Mouse (Mus musculus) heart, adult 2 months (tissue): ENCODE data around the gene Wasf1. TPM values are rescaled to one million over a fixed set of nuclear protein-coding genes. Genes with fewer than 3 reads are reported as not detected.

Experiments used
- DNase-seq, 2 experiments: peaks; one replicate each; pipeline ENCODE4 v3.0.0; 2021
- H3K27ac ChIP-seq: fragments of 200-600 bp; 2 replicates; pipeline ENCODE4 v1.8.1; 2022
- H3K27me3 ChIP-seq: fragments of 200-500 bp; 2 replicates; pipeline ENCODE4 v1.6.1; 2012; ENCODE audit warnings: mild to moderate bottlenecking, low read length, inconsistent platforms, mixed read lengths; ENCODE audit not compliant: control insufficient read depth, insufficient read depth
- H3K36me3 ChIP-seq: fragments of 200-500 bp; 2 replicates; pipeline ENCODE4 v1.6.1; 2012; ENCODE audit warnings: low read length, inconsistent platforms; ENCODE audit not compliant: control insufficient read depth, insufficient read depth
- H3K4me1 ChIP-seq: fragments of 200-500 bp; 2 replicates; pipeline ENCODE4 v1.6.1; 2011; ENCODE audit warnings: low read length; ENCODE audit not compliant: control insufficient read depth, insufficient read depth
- H3K4me3 ChIP-seq: fragments of 200-600 bp; 2 replicates; pipeline ENCODE4 v1.8.1; 2022
- H3K79me2 ChIP-seq: fragments of 200-500 bp; replicated peaks from 2 replicates; pipeline ENCODE4 v1.6.1; 2012; ENCODE audit warnings: mild to moderate bottlenecking, inconsistent platforms, low read length, moderate library complexity, mixed read lengths; ENCODE audit not compliant: control insufficient read depth, insufficient read depth
- H3K9ac ChIP-seq: fragments of 200-500 bp; 2 replicates; pipeline ENCODE4 v1.6.1; 2012; ENCODE audit warnings: low read depth, mild to moderate bottlenecking, control low read depth, inconsistent platforms, low read length, mixed read lengths
- CTCF ChIP-seq: fragments of 200-600 bp; IDR thresholded peaks from 2 replicates; pipeline ENCODE4 v1.8.1; 2022; ENCODE audit warnings: antibody characterized with exemption, mild to moderate bottlenecking, moderate library complexity
- EP300 ChIP-seq: fragments of 200-500 bp; IDR thresholded peaks from 2 replicates; pipeline ENCODE4 v1.6.1; 2011; ENCODE audit warnings: low read depth, low read length, control low read depth; ENCODE audit not compliant: insufficient read depth
- POLR2A ChIP-seq: fragments of 200-500 bp; IDR thresholded peaks from 2 replicates; pipeline ENCODE4 v1.6.1; 2011; ENCODE audit warnings: mild to moderate bottlenecking, low read depth, low read length, control low read depth; ENCODE audit not compliant: insufficient read depth
- WGBS: fragments of 180-500 bp; shearing (Covaris S2); methylation state at CpG from one replicate; pipeline ENCODE4 v1.1.7; 2018; 5-methylcytosine and 5-hydroxymethylcytosine counted together
- intact Hi-C: fragments of 180-260 bp; cut with DNase I; formaldehyde crosslinking; loops from one replicate; pipeline ENCODE4 v1.15.1; 2025
- polyA plus RNA-seq: library from polyadenylated mRNA; depleted of rRNA; stranded (reverse); fragments of >200 nt; gene quantifications from 2 replicates; pipeline ENCODE4 v1.2.3, GENCODE M21; 2012
- total RNA-seq, 2 experiments: library from RNA; stranded (reverse); gene quantifications; 2 replicates each; pipeline ENCODE4 v1.2.3; 2021

Wasf1 gene
- total and polyA plus RNA-seq, 3 experiments = 0.43 to 0.63 (median 0.53) TPM

DNA sequence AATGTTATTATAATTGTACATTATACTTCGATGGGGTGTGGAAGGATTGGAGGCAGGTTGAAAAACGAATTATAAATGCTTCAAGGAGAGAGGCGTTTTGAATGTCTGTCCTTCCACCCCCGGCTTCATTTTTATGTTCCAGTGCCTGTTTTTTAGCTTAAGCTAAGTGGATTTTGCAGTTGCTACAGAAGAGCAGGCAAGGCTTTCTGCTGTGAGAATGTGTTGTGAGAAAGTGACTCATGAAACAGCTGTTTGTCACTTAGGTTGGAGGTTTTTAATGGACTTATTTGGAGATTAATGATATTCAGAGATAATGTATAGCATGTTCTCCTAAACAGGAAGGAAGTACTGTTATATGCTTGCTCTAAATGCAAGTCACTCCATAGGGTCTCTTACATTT is 5.9 kb downstream of the Wasf1 start:
- H3K4me1 ChIP-seq = peaks cover 2% of the 10 kb centered on the region; the same call in 1 of the 2 replicates
- no peak overlapping the region for H3K4me3 ChIP-seq
- intact Hi-C loops = loop anchor here (10.0 kb wide), 1 partner anchor 204 kb away; the partner anchor contains the start of gene Mettl24
- no peak overlapping the region for H3K27ac ChIP-seq
- DNase-seq = no peak
- H3K27me3 ChIP-seq = no peaks in the 10 kb centered on the region; the same call in 1 of the 2 replicates
- H3K79me2 ChIP-seq = no peaks in the 10 kb centered on the region
- WGBS = 70% methylated on average over 4 of the region's 4 CpGs
- no peak overlapping the region for H3K9ac ChIP-seq
- TF ChIP-seq EP300 (no peak), CTCF (no peak), POLR2A (no peak)
- no peaks in the 10 kb centered on the region for H3K36me3 ChIP-seq

DNA sequence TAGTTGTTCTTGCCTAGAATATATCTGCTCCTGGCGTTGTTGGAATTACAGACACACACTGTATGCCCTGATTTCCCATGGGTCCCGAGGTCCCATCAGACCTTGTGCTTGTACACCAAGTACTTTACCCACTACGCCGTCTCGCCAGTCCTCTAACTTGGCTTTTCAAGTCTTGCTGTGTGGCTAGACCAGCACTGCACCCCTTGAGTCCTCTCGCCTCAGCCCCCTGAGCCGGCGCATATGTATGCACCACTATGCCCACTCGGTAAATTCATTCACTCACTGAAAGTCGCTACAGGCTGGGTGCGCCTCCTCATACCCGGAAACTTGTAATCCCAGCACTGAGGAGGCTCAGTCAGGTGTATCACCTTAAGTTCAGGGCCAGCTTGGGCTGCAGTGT is 12.5 kb downstream of the Wasf1 start:
- TF ChIP-seq POLR2A (no peak), CTCF (no peak), EP300 (no peak)
- no peak overlapping the region for H3K27ac ChIP-seq
- WGBS = 94% methylated on average over 12 of the region's 12 CpGs
- H3K4me3 ChIP-seq = no peak overlapping the region
- DNase-seq = no peak
- no peak overlapping the region for H3K9ac ChIP-seq
- no peaks in the 10 kb centered on the region for H3K4me1 ChIP-seq
- no peaks in the 10 kb centered on the region for H3K27me3 ChIP-seq
- H3K36me3 ChIP-seq = no peaks in the 10 kb centered on the region
- no peaks in the 10 kb centered on the region; the same call in 1 of the 2 replicates for H3K79me2 ChIP-seq
- intact Hi-C loops = no loop called here

DNA sequence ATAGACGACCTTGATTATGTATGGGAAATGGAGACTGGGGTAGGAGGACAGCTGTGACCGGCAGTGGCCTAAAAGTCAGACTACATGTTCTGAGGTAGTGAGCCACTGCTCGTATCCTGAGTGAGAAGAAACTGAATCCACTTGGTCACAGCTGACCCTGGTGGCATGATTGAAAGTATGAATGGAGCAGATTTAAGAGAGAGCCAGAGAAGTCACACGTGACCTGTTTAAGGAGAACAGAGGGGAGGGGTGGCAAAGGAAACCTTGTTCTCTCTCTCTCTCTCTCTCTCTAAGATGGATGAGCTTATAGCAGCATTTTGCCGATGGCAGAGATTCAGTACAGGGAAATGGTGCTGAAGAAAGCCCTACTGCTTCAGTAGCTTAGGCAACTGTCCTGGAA is 13.4 kb downstream of the Wasf1 start:
- Histone ChIP-seq H3K27ac (no peak overlapping the region), H3K4me3 (no peak overlapping the region), H3K27me3 (no peaks in the 10 kb centered on the region), H3K36me3 (no peaks in the 10 kb centered on the region), H3K79me2 (no peaks in the 10 kb centered on the region; the same call in 1 of the 2 replicates), H3K9ac (no peak overlapping the region), H3K4me1 (no peaks in the 10 kb centered on the region)
- DNase-seq = no peak
- intact Hi-C loops = no loop called here
- 67% methylated on average over 5 of the region's 5 CpGs for WGBS
- TF ChIP-seq POLR2A = no peak
- no peak for TF ChIP-seq EP300
- TF ChIP-seq CTCF = no peak

DNA sequence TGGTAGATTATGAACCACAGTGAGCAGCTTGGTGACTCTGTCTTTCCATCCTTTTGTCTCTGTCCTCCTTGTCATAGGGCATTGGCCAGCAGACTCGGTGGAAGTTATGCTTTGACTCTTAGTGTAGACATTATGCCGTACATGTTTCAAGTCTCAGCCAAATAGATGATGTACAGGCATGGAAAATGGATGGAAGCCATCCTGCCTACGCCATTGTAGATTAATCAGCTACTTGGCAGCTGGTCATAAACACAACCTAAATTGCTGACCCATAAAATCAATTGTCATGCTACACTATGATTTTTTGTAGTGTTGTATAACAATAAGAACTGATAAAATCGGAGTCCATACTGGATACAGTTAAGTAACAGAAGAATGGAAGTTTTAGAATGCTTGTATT is 18.5 kb downstream of the Wasf1 start:
- Histone ChIP-seq H3K9ac (no peak overlapping the region), H3K27me3 (no peaks in the 10 kb centered on the region), H3K79me2 (no peaks in the 10 kb centered on the region; the same call in 1 of the 2 replicates), H3K4me1 (no peaks in the 10 kb centered on the region), H3K36me3 (no peaks in the 10 kb centered on the region), H3K27ac (no peak overlapping the region), H3K4me3 (no peak overlapping the region)
- intact Hi-C loops = no loop called here
- TF ChIP-seq EP300 (no peak), POLR2A (no peak), CTCF (no peak)
- WGBS = 82% methylated on average over 4 of the region's 4 CpGs
- DNase-seq = no peak

DNA sequence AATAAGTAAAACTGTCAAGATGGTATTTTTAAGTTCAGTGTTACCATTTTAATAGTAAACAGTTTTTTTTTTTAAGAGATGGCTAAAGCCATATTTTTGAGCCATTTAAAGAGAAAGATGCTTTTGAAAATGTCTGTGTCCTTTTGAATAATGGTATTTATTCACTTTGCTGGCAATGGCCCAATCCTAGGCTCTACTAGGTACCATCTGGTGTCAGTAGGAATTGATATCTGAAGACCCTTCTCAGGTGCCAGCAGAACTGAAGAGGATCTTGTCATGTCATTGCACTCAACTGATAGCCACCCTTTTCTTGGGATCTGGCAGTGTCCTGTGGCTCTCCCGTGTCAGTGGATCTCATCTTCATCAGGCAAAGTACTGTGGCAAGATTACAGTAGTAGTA is 22.9 kb downstream of the Wasf1 start:
- no peaks in the 10 kb centered on the region for H3K27me3 ChIP-seq
- H3K4me3 ChIP-seq = no peak overlapping the region
- 75% methylated on average over 1 of the region's 1 CpGs for WGBS
- no peak overlapping the region for H3K9ac ChIP-seq
- intact Hi-C loops = no loop called here
- H3K79me2 ChIP-seq = no peaks in the 10 kb centered on the region
- no peak for DNase-seq
- TF ChIP-seq CTCF = no peak
- no peak for TF ChIP-seq EP300
- no peak for TF ChIP-seq POLR2A
- H3K36me3 ChIP-seq = no peaks in the 10 kb centered on the region
- H3K27ac ChIP-seq = no peak overlapping the region
- H3K4me1 ChIP-seq = no peaks in the 10 kb centered on the region

DNA sequence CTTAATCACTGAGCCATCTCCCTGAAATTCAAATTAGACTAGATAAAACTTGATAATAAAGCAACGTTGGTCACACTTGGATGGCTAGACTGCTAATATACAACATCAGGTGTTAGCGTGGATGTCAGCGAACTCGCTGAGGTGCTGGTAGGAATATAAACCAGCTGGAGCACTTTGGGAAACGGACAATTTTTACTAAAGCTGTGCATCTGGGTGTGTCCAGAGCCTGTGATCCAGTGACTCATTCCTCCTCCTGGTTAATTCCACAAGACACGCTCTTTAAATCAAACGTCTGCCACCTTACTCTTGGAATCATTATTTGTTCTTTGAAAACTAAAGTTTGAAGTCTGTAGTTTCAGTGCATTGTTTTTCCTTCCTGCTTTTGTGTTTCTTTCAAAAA is 23.5 kb downstream of the Wasf1 start:
- no peak for TF ChIP-seq CTCF
- TF ChIP-seq POLR2A = no peak
- intact Hi-C loops = no loop called here
- DNase-seq = no peak
- no peaks in the 10 kb centered on the region for H3K27me3 ChIP-seq
- WGBS = 74% methylated on average over 7 of the region's 7 CpGs
- H3K4me3 ChIP-seq = no peak overlapping the region
- H3K36me3 ChIP-seq = no peaks in the 10 kb centered on the region
- H3K27ac ChIP-seq = no peak overlapping the region
- H3K9ac ChIP-seq = no peak overlapping the region
- no peaks in the 10 kb centered on the region for H3K4me1 ChIP-seq
- H3K79me2 ChIP-seq = no peaks in the 10 kb centered on the region

DNA sequence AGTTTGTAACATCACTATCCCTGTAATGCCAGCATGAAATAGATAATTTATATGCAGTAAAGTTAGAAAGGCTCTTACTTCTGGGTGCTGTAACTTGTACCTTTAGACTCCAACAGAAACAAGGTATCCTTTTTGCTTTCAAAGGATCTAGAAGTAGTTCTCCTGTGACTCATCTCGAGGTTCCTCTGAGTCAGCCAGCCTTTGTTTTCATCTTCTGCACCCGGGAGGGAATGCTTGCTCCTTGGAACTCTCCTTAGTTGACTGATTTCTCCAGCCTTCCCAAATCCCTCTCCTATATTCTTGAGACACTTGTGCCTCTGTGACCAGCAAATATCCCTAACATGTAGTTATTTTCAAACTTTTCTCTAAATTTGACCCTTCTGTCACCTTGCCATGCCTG is 25.3 kb downstream of the Wasf1 start:
- H3K27me3 ChIP-seq = no peaks in the 10 kb centered on the region
- TF ChIP-seq POLR2A = no peak
- no peak for TF ChIP-seq CTCF
- TF ChIP-seq EP300 = no peak
- H3K79me2 ChIP-seq = no peaks in the 10 kb centered on the region
- no peaks in the 10 kb centered on the region for H3K4me1 ChIP-seq
- intact Hi-C loops = no loop called here
- no peak overlapping the region for H3K27ac ChIP-seq
- H3K9ac ChIP-seq = no peak overlapping the region
- WGBS = 17% methylated on average over 2 of the region's 2 CpGs
- no peak for DNase-seq
- no peaks in the 10 kb centered on the region for H3K36me3 ChIP-seq
- no peak overlapping the region for H3K4me3 ChIP-seq
